Mouse (Mus musculus): ENCODE measurements at regions not wholly inside any gene's neighbourhood (a gene's known extent, or its start where the extent isn't known, plus 50 kb on each side); places are given as distances from the start of the nearest gene placed in this dataset.

GRCm38 (mm10) chr3:137789671-137790070, 74.6 kb upstream of the H2afz start:
- TF ChIP-seq EP300 (IDR thresholded peaks at IDR 0.05; ENCODE audit: low read depth) (no peak), CTCF (IDR thresholded peaks at IDR 0.05; ENCODE audit: low read depth) (no peak)

Data from liver, embryonic 14.5 days (tissue).